Mouse (Mus musculus) adrenal gland, postnatal 10 days (tissue): Measurements from ENCODE around the gene Cdk5. TPM values are rescaled to one million over a fixed set of nuclear protein-coding genes. Genes with fewer than 3 reads are reported as not detected.

Experiments used
- DNase-seq: peaks from one replicate; pipeline ENCODE4 v3.0.0; 2021; ENCODE audit warnings: mixed read lengths
- long read RNA-seq, 2 experiments: library from polyadenylated mRNA; stranded (forward); transcript quantifications; one replicate each; pipeline ENCODE4 v2.0.0; 2021
- total RNA-seq, 2 experiments: library from RNA; stranded (reverse); gene quantifications; 2 replicates each; pipeline ENCODE4 v1.2.3; 2021

Gene Cdk5
- total RNA-seq: 10 to 100 TPM; 37.9 to 41.3 TPM
- long read RNA-seq, experiment 1, transcript Cdk5-201 (12 exons, 2,059 nt): major isoform, 37 of 46 reads
- long read RNA-seq, experiment 1, partial matches to known transcripts: 7 of 46 reads
- long read RNA-seq, experiment 1, other reads (novel, unspliced or antisense): 2 of 46 reads
- long read RNA-seq, experiment 2, transcript Cdk5-201 (12 exons, 2,059 nt): major isoform, 18 of 26 reads
- long read RNA-seq, experiment 2, partial matches to known transcripts: 4 of 26 reads
- long read RNA-seq, experiment 2, other reads (novel, unspliced or antisense): 4 of 26 reads

- peak; percentile 97 for DNase-seq
These were observed at the start of gene Cdk5, which contains the start of gene Slc4a2 for GRCm38 (mm10) chr5:24423129-24424003. Cdk5 (minus strand) TSS chr5:24423530. Slc4a2 (plus strand) TSS chr5:24423837.

GRCm38 (mm10) chr5:24470600-24470999, 47.3 kb upstream of the Cdk5 start:
- peak; percentile 85 for DNase-seq

- no peak for DNase-seq
These were observed 43.4 kb upstream of the Cdk5 start for GRCm38 (mm10) chr5:24466762-24467161.

- no peak for DNase-seq
These were observed 32.3 kb upstream of the Cdk5 start for GRCm38 (mm10) chr5:24455613-24456012.

- DNase-seq: peak; percentile 49
These were observed 31.7 kb upstream of the Cdk5 start for GRCm38 (mm10) chr5:24455076-24455475.

- DNase-seq: no peak
These were observed 30.6 kb upstream of the Cdk5 start for GRCm38 (mm10) chr5:24453985-24454303.

- no peak for DNase-seq
These were observed 30.1 kb upstream of the Cdk5 start for GRCm38 (mm10) chr5:24453283-24453984.

GRCm38 (mm10) chr5:24452691-24453233, 29.4 kb upstream of the Cdk5 start:
- peak; percentile 46 for DNase-seq

GRCm38 (mm10) chr5:24452030-24452690, 28.8 kb upstream of the Cdk5 start, which contains the start of gene Agap3:
Agap3 (plus strand) TSS chr5:24452177.
- DNase-seq: peak; percentile 61

- DNase-seq: peak; percentile 94
These were observed 28.1 kb upstream of the Cdk5 start for GRCm38 (mm10) chr5:24451264-24452029.

- DNase-seq: peak; percentile 86
These were observed 24.4 kb upstream of the Cdk5 start, which contains the start of gene Tmub1 for GRCm38 (mm10) chr5:24447624-24448298. Tmub1 (minus strand) TSS chr5:24447854.

- DNase-seq: no peak
These were observed 23.3 kb upstream of the Cdk5 start for GRCm38 (mm10) chr5:24446630-24447029.

GRCm38 (mm10) chr5:24445428-24446080, 22.2 kb upstream of the Cdk5 start:
- peak; percentile 43 for DNase-seq

GRCm38 (mm10) chr5:24444746-24445427, 21.6 kb upstream of the Cdk5 start, which contains the start of gene Fastk:
Fastk (minus strand) TSS chr5:24445287.
- peak; percentile 96 for DNase-seq

- peak; percentile 17 for DNase-seq
These were observed 20.6 kb upstream of the Cdk5 start for GRCm38 (mm10) chr5:24443927-24444326.

- no peak for DNase-seq
These were observed 19.9 kb upstream of the Cdk5 start for GRCm38 (mm10) chr5:24443204-24443603.

GRCm38 (mm10) chr5:24442029-24442428, 18.7 kb upstream of the Cdk5 start:
- DNase-seq: no peak

- DNase-seq: no peak
These were observed 17.9 kb upstream of the Cdk5 start for GRCm38 (mm10) chr5:24441187-24441586.

- DNase-seq: no peak
These were observed 10.7 kb upstream of the Cdk5 start for GRCm38 (mm10) chr5:24433993-24434392.
